Mouse (Mus musculus): Measurements from ENCODE around the gene Ube2q2. TPM values are rescaled to one million over a fixed set of nuclear protein-coding genes. Genes with fewer than 3 reads are reported as not detected.
A peak's percentile ranks its signal among the peaks of the same experiment; 100 is the strongest.
"Not testable (repeated sequence)": the region's sequence is repeated elsewhere in the genome, so short reads cannot be mapped to it uniquely, and the experiment has no call there.

Ube2q2 gene
- polyA plus RNA-seq, 1 experiment: 40.7 TPM

DNA sequence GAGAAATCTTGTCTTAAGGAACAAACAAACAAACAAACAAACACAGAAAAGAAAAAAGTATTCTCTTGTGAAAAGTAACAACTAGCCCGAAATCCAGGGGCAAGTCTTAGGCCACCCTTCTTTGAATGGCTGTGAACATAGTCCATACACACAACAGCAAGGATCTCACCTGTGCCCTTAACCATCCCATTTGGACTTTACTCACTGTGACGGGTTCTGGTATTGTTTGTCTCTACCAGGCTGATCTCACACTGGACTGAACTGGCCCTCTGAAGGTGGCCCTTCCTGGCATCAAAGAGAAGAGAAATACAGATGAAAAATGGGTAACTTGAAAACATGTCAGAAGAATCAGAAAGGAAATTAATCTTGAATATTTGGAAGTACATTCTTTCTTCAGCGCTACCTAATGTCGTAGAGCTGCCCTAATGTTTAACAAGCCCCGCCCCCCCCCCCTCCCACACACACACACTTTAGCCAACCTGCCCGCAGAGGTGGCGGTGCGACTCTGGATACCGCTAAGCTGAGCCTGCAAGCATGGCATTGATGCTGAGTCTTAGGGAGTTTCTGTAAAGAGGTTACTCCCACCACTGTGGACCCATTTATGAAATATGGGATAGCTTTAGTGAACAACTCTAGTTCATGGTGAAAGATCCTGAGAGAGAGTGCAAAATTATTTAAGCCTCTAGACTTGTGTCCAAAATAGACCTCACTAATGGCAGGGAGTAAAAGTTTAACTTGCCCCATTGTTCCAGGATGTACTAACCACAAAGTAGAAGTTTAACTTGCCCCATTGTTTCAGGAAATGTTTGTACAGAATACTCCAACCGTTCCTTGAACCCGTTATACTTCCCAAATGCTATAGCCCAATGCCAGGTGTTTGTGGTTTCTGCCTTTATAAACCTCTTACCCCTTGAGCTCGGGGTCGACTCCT is 87.8 kb downstream of the Ube2q2 start:
- Histone ChIP-seq H3K4me1 (ENCODE audit: control insufficient read depth, insufficient read depth, low read length) (no peaks in the 10 kb centered on the region), H3K27ac (ENCODE audit: insufficient read depth, low read length) (no peak overlapping the region), H3K4me3 (ENCODE audit: insufficient read depth, low read length) (no peak overlapping the region)
- no peak for TF ChIP-seq CTCF (IDR thresholded peaks at IDR 0.05; ENCODE audit: borderline replicate concordance, insufficient read depth, low read length)
- no peak for TF ChIP-seq POLR2A (IDR thresholded peaks at IDR 0.05; ENCODE audit: low read depth, low read length)

DNA sequence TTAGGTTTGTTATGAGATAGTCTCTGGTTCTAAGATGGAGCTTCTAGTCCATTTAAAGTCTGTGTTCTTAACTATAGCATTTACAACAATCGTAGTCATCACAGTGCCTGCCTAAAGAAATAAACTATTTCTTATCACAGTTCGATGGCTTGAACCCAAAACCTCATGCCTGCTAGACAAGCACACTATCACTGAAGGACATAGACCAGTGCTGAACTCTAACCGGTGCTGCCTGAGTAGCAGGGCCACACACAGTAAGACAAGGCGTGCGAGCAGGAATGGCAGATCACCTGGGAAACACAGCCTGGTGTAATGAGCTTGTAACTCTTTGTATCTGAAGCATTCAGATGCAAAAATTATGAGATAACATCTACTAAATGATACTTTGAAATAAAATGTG is 92.2 kb downstream of the Ube2q2 start:
- Histone ChIP-seq H3K4me3 (ENCODE audit: insufficient read depth, low read length) (no peak overlapping the region), H3K27ac (ENCODE audit: insufficient read depth, low read length) (no peak overlapping the region), H3K4me1 (ENCODE audit: control insufficient read depth, insufficient read depth, low read length) (no peaks in the 10 kb centered on the region)
- TF ChIP-seq CTCF (IDR thresholded peaks at IDR 0.05; ENCODE audit: borderline replicate concordance, insufficient read depth, low read length) (no peak), POLR2A (IDR thresholded peaks at IDR 0.05; ENCODE audit: low read depth, low read length) (no peak)

DNA sequence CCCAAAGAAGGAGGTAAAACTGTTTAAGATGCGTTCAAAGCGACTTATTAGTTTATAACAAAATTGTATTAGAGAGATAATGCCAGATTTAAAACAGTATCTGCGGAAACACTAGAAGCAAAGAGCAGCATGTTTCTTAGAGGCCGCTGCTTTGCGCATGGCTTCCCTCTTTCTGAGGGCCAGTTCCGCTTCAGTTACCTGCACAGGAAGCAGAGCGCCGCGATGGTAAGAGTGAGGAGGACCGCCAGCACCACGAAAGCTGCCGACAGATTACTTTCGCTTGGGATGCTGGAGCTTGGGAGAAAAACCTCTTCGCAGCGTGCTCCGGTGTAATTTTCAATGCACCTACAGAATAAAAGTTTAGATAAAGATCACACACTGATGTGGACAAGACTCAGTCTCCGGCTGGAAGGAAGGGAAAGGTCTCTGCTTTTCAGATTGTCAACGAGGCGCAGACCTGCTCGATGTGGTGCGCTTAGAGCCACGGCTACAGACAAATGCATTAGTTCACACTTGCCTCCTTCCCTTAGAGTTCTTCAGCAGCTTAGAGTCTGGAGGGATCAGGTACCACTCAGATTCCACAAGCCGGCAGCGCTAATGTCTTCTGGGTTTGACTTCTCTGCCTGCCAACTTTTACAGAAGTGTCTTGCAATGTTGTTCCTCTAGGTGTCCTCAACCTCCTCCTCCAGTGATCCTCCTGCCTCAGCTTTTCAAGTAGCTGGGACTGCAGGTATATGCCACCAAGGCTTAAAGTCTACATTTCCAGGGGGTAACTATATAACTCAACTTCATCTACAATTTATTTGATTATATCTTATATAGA is 93.4 kb downstream of the Ube2q2 start:
- Histone ChIP-seq H3K4me1 (ENCODE audit: control insufficient read depth, insufficient read depth, low read length) (no peaks in the 10 kb centered on the region), H3K4me3 (ENCODE audit: insufficient read depth, low read length) (peak overlapping the region; percentile 15; the same call in 1 of the 2 replicates), H3K27ac (ENCODE audit: insufficient read depth, low read length) (no peak overlapping the region)
- TF ChIP-seq POLR2A (IDR thresholded peaks at IDR 0.05; ENCODE audit: low read depth, low read length): no peak
- no peak for TF ChIP-seq CTCF (IDR thresholded peaks at IDR 0.05; ENCODE audit: borderline replicate concordance, insufficient read depth, low read length)

DNA sequence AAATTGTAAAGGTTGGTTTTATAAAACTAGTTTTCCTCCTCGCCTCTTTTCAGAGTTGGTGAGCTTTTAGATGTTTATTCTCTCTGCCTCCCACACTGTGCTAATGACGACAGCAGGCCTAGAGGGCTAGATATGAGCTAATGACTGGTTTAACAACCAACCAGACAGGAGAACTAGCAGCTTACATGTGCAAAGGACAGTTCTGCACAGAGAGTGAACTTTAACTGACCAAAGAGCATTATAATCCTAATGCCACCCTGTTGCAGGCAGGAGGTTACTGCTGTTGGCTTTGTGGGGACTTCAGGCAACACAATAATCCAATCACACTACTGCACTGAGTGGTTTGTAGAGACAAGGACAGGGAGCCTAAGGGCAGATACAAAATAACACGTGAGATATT is 94.6 kb downstream of the Ube2q2 start:
- no peak overlapping the region for H3K27ac ChIP-seq (ENCODE audit: insufficient read depth, low read length)
- no peaks in the 10 kb centered on the region for H3K4me1 ChIP-seq (ENCODE audit: control insufficient read depth, insufficient read depth, low read length)
- TF ChIP-seq CTCF (IDR thresholded peaks at IDR 0.05; ENCODE audit: borderline replicate concordance, insufficient read depth, low read length) (no peak), POLR2A (IDR thresholded peaks at IDR 0.05; ENCODE audit: low read depth, low read length) (no peak)
- H3K4me3 ChIP-seq (ENCODE audit: insufficient read depth, low read length): no peak overlapping the region

DNA sequence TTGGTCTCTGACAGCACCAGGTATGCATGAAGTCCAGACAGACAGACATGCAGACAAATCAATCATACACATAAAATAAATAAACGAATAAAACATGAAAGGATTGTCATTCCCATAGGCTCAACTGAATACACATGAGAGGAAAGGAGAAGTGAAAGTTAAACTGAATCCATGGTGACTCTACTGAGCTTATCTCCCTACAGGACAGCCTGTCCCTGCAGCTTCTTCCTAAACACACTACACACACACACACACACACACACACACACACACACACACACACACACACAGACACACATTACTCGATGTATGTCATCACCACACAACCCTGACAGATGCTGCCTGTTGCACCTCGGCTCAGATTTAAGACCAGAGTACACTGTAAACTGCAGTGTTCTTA is 95.4 kb downstream of the Ube2q2 start:
- no peaks in the 10 kb centered on the region for H3K4me1 ChIP-seq (ENCODE audit: control insufficient read depth, insufficient read depth, low read length)
- no peak overlapping the region for H3K27ac ChIP-seq (ENCODE audit: insufficient read depth, low read length)
- TF ChIP-seq POLR2A (IDR thresholded peaks at IDR 0.05; ENCODE audit: low read depth, low read length) (no peak), CTCF (IDR thresholded peaks at IDR 0.05; ENCODE audit: borderline replicate concordance, insufficient read depth, low read length) (no peak)
- no peak overlapping the region for H3K4me3 ChIP-seq (ENCODE audit: insufficient read depth, low read length)

DNA sequence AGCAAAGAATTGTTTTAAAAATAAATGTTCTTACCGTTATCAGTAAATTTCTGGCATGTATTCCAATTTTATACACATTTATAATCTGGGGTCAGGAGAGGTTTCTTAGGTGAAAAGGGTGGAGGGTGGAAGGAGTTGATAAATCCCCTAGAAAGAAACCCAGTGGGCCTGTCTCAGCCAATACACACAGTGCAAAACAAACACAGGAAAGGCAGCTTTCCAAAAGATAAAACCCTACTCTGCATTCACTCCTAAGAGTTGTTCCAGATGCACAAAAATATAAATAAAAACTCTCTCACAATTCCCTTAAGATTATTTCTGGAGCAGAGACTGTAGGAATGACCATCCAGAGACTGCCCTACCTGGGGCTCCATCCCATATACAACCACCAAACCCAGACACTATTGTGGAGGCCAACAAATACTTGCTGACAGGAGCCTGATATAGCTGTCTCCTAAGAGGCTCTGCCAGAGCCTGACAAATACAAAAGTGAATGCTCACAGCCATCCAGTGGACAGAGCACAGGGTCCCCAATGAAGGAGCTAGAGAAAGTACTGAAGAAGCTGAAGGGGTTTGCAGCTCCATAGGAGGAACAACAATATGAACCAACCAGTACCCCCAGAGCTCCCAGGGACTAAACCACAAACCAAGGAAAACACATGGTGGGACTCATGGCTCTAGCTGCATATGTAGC is 96.5 kb downstream of the Ube2q2 start:
- not testable (repeated sequence) for H3K4me3 ChIP-seq (ENCODE audit: insufficient read depth, low read length); H3K27ac ChIP-seq (ENCODE audit: insufficient read depth, low read length); H3K4me1 ChIP-seq (ENCODE audit: control insufficient read depth, insufficient read depth, low read length)

DNA sequence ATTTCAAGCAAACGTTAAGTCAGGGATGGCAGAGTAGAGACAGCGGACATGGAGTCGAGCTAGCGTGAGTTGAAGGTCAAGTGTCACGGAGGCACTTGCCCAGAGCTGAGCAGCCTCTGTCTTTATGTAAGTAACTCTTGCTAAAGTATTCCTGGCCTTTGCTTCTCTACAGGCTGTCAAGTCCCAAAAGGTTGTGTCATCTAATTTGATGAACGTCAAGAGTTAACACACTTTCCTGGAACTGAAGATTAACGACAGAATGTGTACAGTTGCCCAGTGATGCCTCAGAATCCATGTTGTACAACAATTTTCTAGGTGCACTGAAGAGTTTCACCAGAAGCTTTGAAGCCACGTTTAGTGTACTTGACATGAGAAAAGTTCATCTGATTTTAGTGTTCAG is 97.8 kb downstream of the Ube2q2 start:
- no peak overlapping the region for H3K4me3 ChIP-seq (ENCODE audit: insufficient read depth, low read length)
- TF ChIP-seq CTCF (IDR thresholded peaks at IDR 0.05; ENCODE audit: borderline replicate concordance, insufficient read depth, low read length): no peak
- TF ChIP-seq POLR2A (IDR thresholded peaks at IDR 0.05; ENCODE audit: low read depth, low read length): no peak
- no peaks in the 10 kb centered on the region for H3K4me1 ChIP-seq (ENCODE audit: control insufficient read depth, insufficient read depth, low read length)
- H3K27ac ChIP-seq (ENCODE audit: insufficient read depth, low read length): no peak overlapping the region

DNA sequence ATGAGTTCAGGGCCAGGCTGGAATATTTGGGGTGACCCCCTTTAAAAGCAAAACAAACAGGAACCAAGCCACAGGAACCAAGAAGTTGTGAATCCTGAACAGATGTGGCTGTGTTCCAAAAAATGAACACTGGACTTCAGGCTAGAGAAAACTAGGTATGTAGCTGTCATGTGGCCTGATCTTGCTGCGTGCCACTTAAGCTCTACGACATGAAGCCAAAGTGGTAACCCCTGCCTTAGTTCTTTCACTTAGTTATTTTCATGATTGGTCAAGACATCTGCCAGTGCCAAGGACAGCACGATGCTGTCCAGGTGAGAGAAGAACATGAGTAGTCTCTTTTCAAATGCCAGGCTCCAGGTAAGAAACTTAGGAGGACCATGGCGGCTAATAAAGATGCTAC is 98.3 kb downstream of the Ube2q2 start:
- no peak overlapping the region for H3K4me3 ChIP-seq (ENCODE audit: insufficient read depth, low read length)
- no peak for TF ChIP-seq CTCF (IDR thresholded peaks at IDR 0.05; ENCODE audit: borderline replicate concordance, insufficient read depth, low read length)
- no peak for TF ChIP-seq POLR2A (IDR thresholded peaks at IDR 0.05; ENCODE audit: low read depth, low read length)

DNA sequence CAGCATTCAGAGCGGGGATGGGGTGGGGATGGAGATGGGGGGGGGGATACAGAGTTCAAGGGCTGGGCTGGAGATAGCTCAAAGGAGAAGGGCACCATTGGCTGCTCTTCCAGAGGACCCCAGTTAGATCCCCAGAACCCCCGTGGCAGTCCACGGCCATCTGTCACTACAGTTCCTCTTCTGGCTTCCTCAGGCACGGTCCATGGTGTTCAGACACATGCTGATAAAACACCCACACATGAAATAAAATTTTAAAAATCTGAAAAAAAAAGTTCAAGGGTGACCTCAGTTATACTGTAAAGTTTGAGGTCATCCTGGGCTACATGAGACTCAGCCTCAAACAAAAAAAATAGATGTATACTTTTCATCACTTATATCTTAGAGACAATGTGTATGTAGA is 99.8 kb downstream of the Ube2q2 start:
- H3K4me3 ChIP-seq (ENCODE audit: insufficient read depth, low read length): no peak overlapping the region
- no peak overlapping the region for H3K27ac ChIP-seq (ENCODE audit: insufficient read depth, low read length)
- TF ChIP-seq CTCF (IDR thresholded peaks at IDR 0.05; ENCODE audit: borderline replicate concordance, insufficient read depth, low read length) (no peak), POLR2A (IDR thresholded peaks at IDR 0.05; ENCODE audit: low read depth, low read length) (no peak)
- no peaks in the 10 kb centered on the region for H3K4me1 ChIP-seq (ENCODE audit: control insufficient read depth, insufficient read depth, low read length)

More for the DNA sequence above, 98.3 kb downstream of the Ube2q2 start:
- H3K27ac ChIP-seq (ENCODE audit: insufficient read depth, low read length): no peak overlapping the region
- H3K4me1 ChIP-seq (ENCODE audit: control insufficient read depth, insufficient read depth, low read length): no peaks in the 10 kb centered on the region

Data from embryonic fibroblast, embryonic 13.5 days (primary cell).